ENCODE assay signal across 29 mouse cellular contexts in the genomic region with DNA sequence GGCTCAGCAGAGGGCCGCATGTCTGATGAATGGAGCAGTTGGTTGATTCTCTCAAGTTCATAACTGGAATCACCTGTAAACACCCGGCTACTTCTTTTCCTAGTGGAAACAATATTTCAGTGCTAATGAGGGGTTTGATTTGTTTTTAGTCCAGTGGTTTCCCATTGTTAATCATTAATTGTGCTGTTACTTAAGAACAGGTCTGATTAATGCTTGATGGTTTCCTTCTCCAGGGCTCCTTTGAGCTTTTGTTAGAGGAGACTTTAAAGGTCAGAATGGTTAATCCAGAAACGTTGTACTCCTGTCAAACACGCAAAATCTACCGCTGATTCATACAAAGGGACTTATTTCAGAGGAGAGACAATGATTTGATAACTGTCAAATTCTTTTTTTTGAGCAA.
DNase-seq lines count a peak whose midpoint lies in the region; ATAC-seq and TF ChIP-seq lines count a peak whose summit lies in the region.
"Had no signal": no experiment of that assay in that cellular context is flagged by ENCODE, and none has a peak within 500 bp of the region (broad histone marks: within the 10 kb centered on the region; RNA-seq: fewer than 3 reads in every experiment).

No protein-coding gene starts in this region.

- no peak overlapping the region for H3K4me3 ChIP-seq in kidney, postnatal 0 days (replicated peaks; ENCODE audit: low read depth, low read length)
- no peak overlapping the region for H3K4me3 ChIP-seq in hindbrain, embryonic 14.5 days (replicated peaks; ENCODE audit: low read length)
- H3K4me3 ChIP-seq: embryonic facial prominence, embryonic 13.5 days; forebrain, embryonic 10.5 days; forebrain, embryonic 15.5 days; gastrocnemius, adult 2 months; hindbrain, embryonic 12.5 days; limb, embryonic 10.5 days; limb, embryonic 15.5 days; liver, embryonic 15.5 days; midbrain, embryonic 10.5 days; myocyte; neural tube, embryonic 13.5 days had no signal

- peak; percentile 26 for ATAC-seq in Patski
- ATAC-seq in kidney, postnatal 0 days (replicated peaks; ENCODE audit: low FRiP score, low read depth): peak; percentile 60; the same call in 1 of the 2 replicates
- ATAC-seq in hindbrain, embryonic 14.5 days (ENCODE audit: low FRiP score): no peak
- ATAC-seq: forebrain, embryonic 15.5 days had no signal

- no peak for TF ChIP-seq CTCF in Patski (IDR thresholded peaks at IDR 0.05)
- TF ChIP-seq CTCF in kidney, postnatal 0 days (IDR thresholded peaks at IDR 0.05; ENCODE audit: low read depth): no peak

- peak; percentile 31 for DNase-seq in embryo, embryonic 10.5 days (ENCODE audit: low spot score)
- no peak for DNase-seq in embryo, embryonic 10 days (ENCODE audit: low spot score)
- peak; percentile 88 for DNase-seq in kidney, adult 9 months
- no peak for DNase-seq in kidney, postnatal 4 days
- no peak for DNase-seq in Patski (ENCODE audit: low read depth, low spot score)
- peak; percentile 77 for DNase-seq in kidney, postnatal 0 days (ENCODE audit: low spot score)
- no peak for DNase-seq in hindbrain, embryonic 14.5 days (ENCODE audit: low spot score)
- DNase-seq: adrenal gland, postnatal 10 days; cerebellum, adult 8-10 months; cerebellum, postnatal 25 days; gastrocnemius, adult 2 months; gastrocnemius, postnatal 36 days; heart, adult 18-20 months; heart, postnatal 36 days; lung, embryonic 14.5 days; lung, postnatal 14 days; right cerebral cortex, postnatal 14 days had no signal

- in situ Hi-C loops in Patski (cut with MboI; ENCODE audit: low pct_unique_long_range_greater_than_20kb): no loop called here

- WGBS in kidney, postnatal 0 days: 27% methylated on average over 5 of the region's 5 CpGs
- 28% methylated on average over 5 of the region's 5 CpGs for WGBS in hindbrain, embryonic 14.5 days

- no peaks in the 10 kb centered on the region for H3K36me3 ChIP-seq in kidney, postnatal 0 days (ENCODE audit: insufficient read depth, low read length)
- no peaks in the 10 kb centered on the region for H3K36me3 ChIP-seq in hindbrain, embryonic 14.5 days (replicated peaks; ENCODE audit: control insufficient read depth, insufficient read depth)
- H3K36me3 ChIP-seq: embryonic facial prominence, embryonic 13.5 days; forebrain, embryonic 10.5 days; forebrain, embryonic 15.5 days; hindbrain, embryonic 12.5 days; limb, embryonic 10.5 days; limb, embryonic 15.5 days; liver, embryonic 15.5 days; midbrain, embryonic 10.5 days; neural tube, embryonic 13.5 days had no signal

- POLR2A ChIA-PET in Patski (lab: Charles Lee): no interaction called here

- H3K27me3 ChIP-seq in Patski: peaks cover 9% of the 10 kb centered on the region
- no peaks in the 10 kb centered on the region for H3K27me3 ChIP-seq in kidney, postnatal 0 days (ENCODE audit: insufficient read depth, low read length)
- no peaks in the 10 kb centered on the region for H3K27me3 ChIP-seq in hindbrain, embryonic 14.5 days (ENCODE audit: control insufficient read depth, insufficient read depth, low read length)
- H3K27me3 ChIP-seq: CH12.LX; embryonic facial prominence, embryonic 13.5 days; forebrain, embryonic 15.5 days; hindbrain, embryonic 12.5 days; limb, embryonic 15.5 days; liver, embryonic 15.5 days; neural tube, embryonic 13.5 days had no signal

- no peak overlapping the region for H3K9ac ChIP-seq in kidney, postnatal 0 days (ENCODE audit: low read depth, low read length)
- no peak overlapping the region for H3K9ac ChIP-seq in hindbrain, embryonic 14.5 days
- H3K9ac ChIP-seq: embryonic facial prominence, embryonic 13.5 days; forebrain, embryonic 15.5 days; hindbrain, embryonic 12.5 days; limb, embryonic 15.5 days; liver, embryonic 15.5 days; lung, embryonic 14.5 days; neural tube, embryonic 13.5 days had no signal

- no peaks in the 10 kb centered on the region for H3K9me3 ChIP-seq in kidney, postnatal 0 days (replicated peaks; ENCODE audit: low read length)
- no peaks in the 10 kb centered on the region for H3K9me3 ChIP-seq in hindbrain, embryonic 14.5 days (ENCODE audit: control insufficient read depth, low read length)
- H3K9me3 ChIP-seq: embryonic facial prominence, embryonic 13.5 days; forebrain, embryonic 10.5 days; forebrain, embryonic 15.5 days; hindbrain, embryonic 12.5 days; limb, embryonic 10.5 days; limb, embryonic 15.5 days; liver, embryonic 15.5 days; midbrain, embryonic 10.5 days; neural tube, embryonic 13.5 days had no signal

- no peak overlapping the region for H3K4me2 ChIP-seq in kidney, postnatal 0 days (ENCODE audit: low read length)
- no peak overlapping the region for H3K4me2 ChIP-seq in hindbrain, embryonic 14.5 days (replicated peaks)
- H3K4me2 ChIP-seq: embryonic facial prominence, embryonic 13.5 days; forebrain, embryonic 15.5 days; heart, embryonic 11.5 days; hindbrain, embryonic 12.5 days; limb, embryonic 15.5 days; liver, embryonic 15.5 days; lung, embryonic 14.5 days; neural tube, embryonic 13.5 days had no signal

- no peak overlapping the region; the same call in 1 of the 2 replicates for H3K27ac ChIP-seq in kidney, postnatal 0 days
- H3K27ac ChIP-seq in hindbrain, embryonic 14.5 days: no peak overlapping the region
- H3K27ac ChIP-seq: embryonic facial prominence, embryonic 13.5 days; forebrain, embryonic 10.5 days; forebrain, embryonic 15.5 days; gastrocnemius, adult 2 months; hindbrain, embryonic 12.5 days; limb, embryonic 10.5 days; limb, embryonic 15.5 days; liver, embryonic 15.5 days; midbrain, embryonic 10.5 days; neural tube, embryonic 13.5 days had no signal

- no peaks in the 10 kb centered on the region; the same call in 1 of the 2 replicates for H3K4me1 ChIP-seq in kidney, postnatal 0 days (replicated peaks; ENCODE audit: insufficient read depth, low read length)
- H3K4me1 ChIP-seq in hindbrain, embryonic 14.5 days (replicated peaks; ENCODE audit: control insufficient read depth, insufficient read depth, low read length): peaks cover 9% of the 10 kb centered on the region; the same call in 1 of the 2 replicates
- H3K4me1 ChIP-seq: limb, embryonic 15.5 days had no signal

- CTCF ChIA-PET in Patski (lab: Charles Lee): no interaction called here

Comparison
In these comparisons a context has a peak if more than half of its experiments do, and no peak if none do; other contexts are left out.
1. DNase-seq: peak in embryo, embryonic 10.5 days (single experiment), kidney, adult 9 months (single experiment) and kidney, postnatal 0 days (single experiment); none in embryo, embryonic 10 days (single experiment), kidney, postnatal 4 days (0 of 2), Patski (single experiment) and hindbrain, embryonic 14.5 days (single experiment).